Mouse (Mus musculus): ENCODE results near the gene Tenm2.

Gene Tenm2

DNA sequence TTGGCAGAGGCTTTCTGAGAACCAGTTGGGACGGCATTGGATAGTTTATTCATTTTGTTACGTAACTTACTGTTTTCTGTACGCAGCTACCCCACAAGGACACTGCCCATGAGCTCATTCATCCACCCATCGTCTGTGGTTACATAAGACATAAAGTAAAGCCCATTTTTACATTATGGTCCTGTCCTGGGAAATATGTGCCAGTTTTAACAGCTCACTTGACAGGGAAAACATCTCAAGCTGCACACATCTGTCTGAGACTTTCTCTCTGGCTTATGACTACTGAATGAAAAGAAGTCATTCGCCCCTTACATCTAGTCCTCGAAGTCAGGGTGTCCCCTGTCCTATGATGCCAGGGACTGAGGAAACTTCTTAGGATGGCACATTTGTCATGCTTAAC is 884.4 kb downstream of the Tenm2 start:
- DNase-seq (ENCODE audit: low spot score): no peak

DNA sequence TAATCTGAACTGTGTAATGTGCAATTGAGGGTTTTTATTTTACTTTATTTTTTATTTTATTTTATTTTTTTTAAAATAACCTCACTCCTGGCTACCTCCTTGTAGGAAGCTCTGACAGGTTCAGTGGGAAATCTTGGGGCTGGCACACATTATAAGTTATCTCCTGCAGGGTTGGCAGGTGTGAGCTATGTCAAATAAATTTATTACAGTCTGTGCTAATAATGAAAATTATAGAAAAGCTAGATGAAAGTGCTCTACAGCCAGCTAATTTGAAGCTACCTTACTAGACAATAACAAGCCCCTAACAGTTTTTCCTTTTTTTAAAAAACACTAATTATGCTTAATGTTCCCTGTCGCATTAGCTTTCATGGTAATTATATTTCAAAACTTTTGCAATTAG is 885.5 kb downstream of the Tenm2 start:
- DNase-seq (ENCODE audit: low spot score): no peak

DNA sequence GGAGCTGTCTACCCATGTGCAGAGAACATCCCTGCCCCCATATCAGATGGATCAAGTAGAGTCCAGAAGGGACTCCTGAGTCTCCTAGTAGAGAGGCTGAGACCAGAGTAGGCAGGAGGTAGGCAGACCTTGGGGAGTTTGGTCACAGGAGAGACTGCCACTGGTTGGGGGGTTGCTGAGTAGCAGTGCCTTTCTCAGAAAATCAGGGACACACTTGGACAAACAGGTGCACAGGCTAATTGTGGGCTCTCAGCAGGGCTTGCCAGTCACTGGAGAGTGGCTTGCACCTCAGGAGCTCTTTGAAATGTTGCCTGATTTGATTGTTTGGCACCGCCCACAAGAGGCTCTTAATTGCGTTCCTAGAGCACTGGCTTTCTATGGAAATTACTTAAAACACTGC is 885.9 kb downstream of the Tenm2 start:
- DNase-seq (ENCODE audit: low spot score): no peak

DNA sequence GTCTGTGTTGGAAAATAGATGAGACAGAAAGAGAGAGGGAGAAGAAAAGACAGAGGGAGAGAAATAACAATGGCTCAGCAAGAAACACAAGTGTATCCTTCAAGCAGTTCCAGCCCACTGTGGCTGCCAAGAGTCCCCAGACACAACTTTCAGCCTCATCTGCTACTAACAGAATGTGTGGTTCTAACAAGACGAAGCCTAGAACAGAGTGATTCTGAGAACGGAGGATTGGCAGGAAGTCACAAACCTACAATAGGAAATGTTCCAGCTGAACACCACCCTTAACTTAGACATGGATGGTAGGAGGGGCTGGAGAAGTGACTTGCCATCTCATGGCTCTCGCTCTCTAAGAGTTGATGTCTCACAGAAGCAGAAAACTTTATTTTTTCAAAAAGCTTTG is 894.0 kb downstream of the Tenm2 start:
- DNase-seq (ENCODE audit: low spot score): no peak

DNA sequence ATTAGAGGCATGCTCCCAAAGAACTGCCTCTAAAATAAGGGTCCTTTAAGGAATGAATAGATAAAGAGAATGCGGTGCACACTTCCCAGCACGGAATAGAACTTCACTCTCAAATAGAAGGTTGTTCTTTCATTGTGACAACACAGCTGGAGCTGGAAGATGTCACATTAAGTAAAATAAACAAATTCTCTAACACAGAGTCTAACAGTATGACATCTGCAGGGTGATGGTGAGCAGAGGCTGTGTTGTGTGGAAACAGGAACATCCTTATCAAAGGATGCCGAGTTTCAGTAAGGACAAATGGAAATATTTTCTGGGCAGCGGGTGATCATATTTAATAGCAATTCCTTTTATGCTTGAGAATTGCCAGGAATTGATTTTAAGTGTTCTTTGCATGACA is 897.3 kb downstream of the Tenm2 start:
- DNase-seq (ENCODE audit: low spot score): no peak

DNA sequence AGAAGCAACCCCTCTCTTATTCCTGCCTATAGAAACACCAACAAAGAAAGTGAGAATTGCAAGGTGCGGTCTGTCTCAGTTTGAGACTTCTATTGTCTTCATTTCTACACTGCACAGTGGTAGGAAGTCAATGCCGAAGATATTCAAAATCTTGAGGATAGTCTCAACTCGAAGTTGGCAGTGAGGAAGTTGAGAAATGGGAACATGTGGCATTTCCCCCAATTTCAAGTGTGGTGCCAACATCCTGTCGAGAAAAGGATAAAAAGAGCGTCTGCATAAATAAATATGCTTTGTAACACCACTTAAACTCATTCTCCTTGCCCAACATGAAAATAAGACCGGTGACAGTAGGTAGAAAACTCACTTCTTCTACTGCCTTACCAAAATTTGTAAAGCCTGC is 898.7 kb downstream of the Tenm2 start:
- no peak for DNase-seq (ENCODE audit: low spot score)

DNA sequence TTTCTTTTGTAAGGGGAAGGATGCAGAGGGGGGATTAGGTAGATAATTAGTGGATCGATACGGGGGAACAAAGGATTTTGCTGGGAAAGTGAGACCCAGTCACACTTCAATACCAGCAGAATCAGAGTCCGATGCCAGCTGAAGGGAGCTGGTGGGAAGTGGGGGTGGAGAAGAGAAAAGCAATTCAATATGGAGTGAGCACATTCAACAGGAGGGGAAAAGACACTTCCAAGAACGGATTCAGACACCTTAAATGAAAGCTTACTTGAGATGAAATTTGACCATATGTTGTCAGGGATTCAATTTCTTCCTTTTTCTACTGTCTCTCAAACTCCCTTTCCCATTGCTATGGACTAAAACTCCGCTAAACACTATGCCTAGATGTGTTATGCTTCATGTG is 900.6 kb downstream of the Tenm2 start:
- DNase-seq (ENCODE audit: low spot score): no peak

DNA sequence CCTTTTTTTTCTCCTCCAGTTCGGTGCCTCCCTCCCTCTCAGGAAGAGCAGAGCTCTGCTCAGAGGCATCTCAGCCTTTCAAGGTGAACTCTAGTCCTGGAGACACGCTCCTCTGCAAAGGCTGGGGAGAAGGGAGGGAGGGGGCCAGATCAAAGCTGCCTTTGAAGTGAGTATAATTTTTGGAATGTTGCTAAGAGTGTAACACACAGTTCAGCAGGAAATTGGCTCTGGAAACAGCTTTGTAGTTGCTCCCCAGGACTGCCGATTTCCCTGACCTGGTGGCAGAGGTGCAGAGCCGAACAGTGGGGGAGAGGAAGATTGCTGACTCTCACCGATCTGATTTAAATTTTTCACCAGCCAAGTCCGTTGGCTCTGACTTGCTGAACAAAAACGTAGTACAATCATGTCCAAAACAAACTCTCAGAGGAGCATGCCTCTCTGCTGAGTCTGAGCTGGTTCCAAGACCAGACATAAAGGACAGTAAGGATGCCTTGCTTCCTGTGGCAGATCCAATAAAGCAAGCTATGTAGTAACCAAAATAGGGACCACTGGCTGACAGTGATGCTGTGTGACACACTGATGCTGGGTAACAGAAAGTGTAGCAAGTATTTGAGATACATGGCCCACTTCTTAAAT is 901.5 kb downstream of the Tenm2 start:
- no peak for DNase-seq (ENCODE audit: low spot score)

DNA sequence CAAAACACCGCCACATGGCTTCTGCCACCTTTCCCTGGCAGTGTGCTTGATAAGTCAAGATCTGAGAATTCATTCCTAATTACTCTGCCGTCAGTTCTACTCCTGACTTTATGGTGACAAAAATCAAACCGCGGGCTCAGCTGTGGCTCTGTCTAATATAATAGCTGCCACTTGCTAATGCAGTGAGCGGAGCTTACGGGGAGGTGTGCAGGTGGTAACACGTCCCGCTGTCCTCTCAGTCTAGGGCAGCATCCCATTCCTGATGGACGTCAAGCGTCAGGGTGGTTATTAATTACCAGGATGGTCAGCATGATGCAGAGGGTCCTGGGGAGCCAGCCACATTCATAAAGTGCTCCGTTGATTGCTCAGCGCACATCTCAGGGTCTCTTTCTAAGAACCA is 903.5 kb downstream of the Tenm2 start:
- DNase-seq (ENCODE audit: low spot score): no peak

DNA sequence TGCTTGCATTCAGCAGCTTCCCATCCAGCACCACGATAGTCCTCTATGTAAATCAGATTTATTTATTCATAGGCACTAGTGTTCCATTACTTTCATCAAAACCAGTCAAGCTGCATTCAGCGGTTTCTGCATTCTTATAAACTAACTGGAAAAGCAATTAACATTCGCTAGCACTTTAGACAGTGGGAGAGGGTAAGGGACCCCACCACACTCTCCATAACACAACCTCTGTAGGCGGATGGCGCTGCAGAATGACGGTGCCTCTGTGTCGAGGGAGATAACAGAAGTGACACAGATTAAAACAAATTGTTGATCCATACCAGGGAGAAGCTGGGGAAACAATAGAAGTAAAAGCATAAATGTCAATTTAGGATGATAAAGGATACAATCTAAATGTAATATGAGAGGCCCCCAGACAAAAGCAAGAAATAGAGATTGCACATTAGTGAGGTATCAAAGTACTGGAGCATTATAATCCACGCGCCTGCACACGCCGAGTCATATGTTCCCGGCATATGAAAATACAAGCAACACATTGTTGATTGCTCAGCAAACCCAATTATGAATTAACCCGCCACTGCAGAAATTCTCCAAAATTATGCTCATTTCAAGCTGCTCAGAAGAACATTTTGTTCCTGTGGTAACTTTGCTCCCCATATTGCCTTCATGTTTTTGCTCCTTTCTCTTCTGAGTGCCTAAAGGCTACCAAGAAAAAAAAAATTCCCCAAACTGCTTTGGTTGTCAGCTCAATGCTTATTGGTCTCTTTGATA is 904.2 kb downstream of the Tenm2 start:
- no peak for DNase-seq (ENCODE audit: low spot score)

DNA sequence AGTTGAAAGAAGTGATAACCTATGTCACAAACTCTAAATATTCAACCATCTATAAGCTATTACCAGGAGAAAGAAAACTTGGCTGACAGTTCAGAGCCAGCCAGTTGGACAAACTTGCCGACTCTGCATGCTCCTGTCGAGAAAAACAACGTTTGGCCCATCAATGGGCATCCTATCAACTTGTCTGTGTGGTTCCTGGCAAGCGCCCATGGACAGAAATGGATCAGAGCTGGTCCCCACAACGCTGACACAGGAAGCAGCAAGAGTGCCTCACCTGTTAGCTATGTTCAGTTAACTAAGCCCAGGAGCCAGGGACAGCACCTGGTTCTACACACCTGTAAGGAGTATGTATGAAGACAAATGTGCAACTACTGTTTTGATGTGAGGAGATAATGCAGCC is 908.5 kb downstream of the Tenm2 start:
- DNase-seq (ENCODE audit: low spot score): no peak

DNA sequence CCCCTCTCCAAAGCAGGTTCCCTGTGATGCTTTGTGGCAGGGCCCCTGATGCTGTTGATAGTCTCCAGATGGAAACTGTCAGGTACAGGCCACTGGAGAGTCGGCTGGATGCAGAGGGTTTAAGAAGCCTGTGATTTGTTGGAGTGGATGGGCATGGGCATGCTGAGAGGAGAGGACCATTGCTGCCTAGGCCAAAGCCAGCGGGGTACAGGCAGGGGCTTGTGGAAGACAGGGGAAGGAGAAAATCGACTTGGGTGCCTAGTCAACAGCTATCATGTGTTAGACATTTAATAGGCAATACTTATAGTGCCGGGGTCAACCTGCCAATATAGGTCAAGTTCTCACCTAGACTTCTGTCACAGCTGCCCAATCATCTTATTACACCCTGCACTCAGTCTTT is 926.4 kb downstream of the Tenm2 start:
- DNase-seq (ENCODE audit: low spot score): no peak

DNA sequence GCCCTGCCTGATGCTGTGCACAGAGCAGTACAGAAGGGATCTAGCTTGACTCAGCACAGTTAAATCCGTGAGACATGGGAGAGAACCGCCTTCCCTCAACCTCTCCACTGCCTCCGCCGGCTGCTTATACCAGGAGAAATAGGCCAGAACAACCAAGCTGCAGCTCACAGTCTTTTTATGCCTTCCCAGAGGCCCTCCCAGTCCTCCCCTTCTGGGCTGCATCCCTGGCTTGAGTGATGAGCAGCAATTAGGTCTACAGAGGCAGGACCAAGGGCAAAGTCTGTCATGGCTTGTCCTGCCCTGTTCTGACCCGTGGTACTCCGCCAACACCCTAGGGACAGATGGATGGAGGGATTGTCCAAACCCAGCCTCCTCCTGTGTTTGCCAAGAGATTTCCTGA is 928.5 kb downstream of the Tenm2 start:
- DNase-seq (ENCODE audit: low spot score): no peak

DNA sequence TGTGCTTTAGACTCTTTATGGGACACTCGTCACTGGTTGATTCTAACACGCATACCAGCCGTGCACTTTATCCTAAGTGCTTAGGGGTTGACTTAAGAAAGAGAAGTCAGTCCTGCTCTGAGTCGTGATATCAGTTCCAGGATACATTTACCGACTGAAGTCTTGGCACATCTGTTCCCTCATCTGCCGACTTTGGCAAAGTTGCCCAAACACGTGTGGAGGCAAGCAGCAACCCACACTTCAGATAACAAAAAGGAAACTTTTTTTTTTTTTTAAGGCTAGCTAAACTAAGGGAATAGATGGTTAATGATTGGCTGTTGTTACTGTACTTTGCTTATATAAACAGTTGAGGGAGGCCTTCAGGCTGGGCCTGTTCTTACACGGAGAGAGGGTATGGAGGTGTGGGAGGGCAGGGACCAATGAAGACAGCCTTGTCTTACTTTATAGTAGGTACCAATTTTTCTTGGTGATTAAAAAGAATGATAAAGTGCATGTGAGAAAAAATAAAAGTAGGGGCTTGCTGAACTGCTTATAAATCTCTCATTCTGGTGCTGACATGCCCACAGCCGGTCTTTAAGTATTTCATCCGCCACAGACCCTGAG is 930.3 kb downstream of the Tenm2 start:
- no peak for DNase-seq (ENCODE audit: low spot score)

DNA sequence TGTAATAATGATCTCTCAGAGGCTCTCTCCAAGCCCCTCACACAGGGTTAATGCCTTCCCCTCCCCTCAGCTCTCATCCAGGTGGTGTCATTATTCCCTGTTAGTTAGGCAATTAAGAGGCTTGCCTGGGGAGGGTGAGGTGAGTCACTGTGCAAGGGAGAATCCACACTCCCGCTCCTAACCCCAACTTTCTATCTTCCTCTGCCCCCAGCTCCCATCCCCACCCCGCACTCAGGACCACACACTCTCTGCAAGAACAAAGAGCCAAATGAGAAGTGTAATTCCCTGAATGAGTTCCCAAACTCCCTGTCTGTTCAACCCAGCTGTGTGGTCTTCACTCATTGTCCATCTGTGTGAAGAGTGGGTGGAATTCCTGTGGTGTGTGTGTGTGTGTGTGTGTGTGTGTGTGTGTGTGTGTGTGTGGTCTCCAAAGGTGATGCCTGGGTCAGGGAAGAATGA is 932.8 kb downstream of the Tenm2 start:
- no peak for DNase-seq (ENCODE audit: low spot score)

DNA sequence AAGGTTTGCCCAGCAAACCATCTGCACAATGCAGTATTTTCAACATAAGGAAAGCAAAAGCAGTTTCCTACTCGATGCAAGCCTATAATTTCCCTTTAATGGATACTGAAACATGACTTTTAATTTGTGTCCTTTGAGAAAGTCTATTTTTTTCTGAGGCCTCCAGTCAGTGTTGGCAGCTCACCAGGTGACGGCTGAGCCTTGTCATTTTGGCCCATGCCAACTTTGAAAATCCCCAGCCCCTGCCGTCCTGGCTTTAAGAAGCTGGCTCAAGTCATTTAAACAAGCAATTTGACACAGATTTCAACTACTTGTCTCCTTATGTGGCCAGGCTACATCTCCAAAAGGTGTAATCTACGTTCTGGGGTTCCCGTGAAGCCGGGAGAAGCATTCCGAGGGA is 933.7 kb downstream of the Tenm2 start:
- DNase-seq (ENCODE audit: low spot score): no peak

DNA sequence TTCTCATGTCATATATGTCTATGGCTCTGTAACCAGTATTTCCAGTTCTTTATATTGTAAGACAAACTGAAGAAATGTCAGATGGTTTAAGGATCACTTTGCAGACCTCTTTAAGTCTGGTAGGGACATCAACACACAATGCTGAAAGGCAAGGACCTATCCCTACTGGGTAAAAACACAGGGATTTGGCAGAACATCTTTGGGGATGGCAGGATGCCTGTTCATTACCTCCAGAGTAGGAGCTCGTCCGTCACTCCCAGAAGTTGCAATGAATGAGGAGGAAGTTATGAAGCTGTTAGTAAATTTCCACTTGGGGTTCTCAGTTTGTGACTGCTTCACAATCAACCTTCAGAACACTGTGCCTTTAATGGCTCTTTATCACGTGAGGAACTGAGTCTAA is 939.2 kb downstream of the Tenm2 start:
- no peak for DNase-seq (ENCODE audit: low spot score)

DNA sequence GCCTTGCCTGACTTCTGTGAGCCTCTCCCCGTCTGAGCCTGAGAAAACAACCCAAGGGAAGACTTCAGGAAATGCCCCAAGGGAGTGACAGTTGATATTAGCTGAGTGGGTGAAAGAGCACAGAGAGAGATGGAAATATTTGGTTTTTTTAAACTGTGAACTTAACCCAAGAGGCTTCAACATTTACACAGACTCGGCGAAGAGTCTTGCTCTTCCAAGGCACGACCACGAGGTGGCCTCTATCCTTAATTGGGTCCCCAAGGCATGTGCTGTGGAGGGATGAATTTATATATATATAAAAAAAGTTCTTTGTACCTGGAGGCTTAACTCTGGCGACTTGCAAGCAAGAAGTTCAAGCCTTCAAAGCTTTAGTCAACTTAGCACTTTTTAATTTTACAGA is 943.6 kb downstream of the Tenm2 start:
- no peak for DNase-seq (ENCODE audit: low spot score)

DNA sequence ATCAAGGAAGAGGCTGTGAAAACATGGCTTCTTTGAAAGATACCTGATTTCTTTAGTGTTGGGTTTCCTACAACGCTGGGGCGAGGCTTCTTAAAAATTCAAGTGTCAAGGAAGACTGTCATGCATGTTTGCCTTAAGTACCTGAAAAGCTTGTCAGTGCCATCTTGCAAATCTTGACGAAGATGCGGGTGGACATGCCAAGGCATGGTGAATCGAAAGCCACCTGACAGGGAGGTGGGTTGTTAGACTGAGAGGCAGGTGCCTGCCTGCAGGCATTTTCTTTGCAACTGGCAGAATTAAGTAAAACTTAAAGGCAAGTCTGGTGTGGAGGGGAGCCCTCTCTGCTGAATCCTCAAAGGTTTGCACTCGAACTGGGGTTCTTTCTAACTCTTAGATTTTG is 949.5 kb downstream of the Tenm2 start:
- no peak for DNase-seq (ENCODE audit: low spot score)

DNA sequence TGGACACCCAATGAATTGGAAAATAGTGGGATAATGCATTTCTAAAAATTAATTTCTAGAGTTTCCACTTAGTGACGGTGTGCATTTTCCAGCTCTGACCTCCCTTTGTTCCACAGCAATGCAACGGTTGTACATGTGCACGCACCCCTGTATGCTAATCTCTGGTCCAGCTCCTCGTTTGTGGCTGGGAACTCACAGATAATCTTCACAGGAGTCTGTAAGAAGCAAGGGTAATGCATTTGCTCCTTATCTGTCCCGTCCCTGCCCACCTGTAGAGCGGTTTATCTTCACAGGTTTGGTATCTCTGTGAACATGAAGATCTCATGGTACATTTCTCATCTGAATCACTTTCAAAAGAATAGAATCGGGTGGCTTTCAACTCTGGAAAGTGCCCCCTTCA is 955.2 kb downstream of the Tenm2 start:
- DNase-seq (ENCODE audit: low spot score): no peak

DNA sequence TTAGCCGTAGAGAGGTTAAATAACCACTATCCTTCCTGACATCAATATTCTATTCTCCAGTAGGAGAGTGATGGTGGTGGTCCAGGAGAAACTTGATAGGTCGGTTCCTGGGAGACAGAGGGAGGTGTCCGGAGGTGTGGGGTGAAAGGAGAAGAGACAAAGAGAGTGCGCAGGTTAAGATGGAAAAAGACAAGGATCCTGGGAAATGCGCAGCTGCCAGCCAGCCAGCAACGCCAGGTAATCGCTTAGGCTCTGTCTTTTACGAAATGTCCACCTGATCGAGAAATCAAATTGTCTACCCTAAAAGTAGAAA is 957.9 kb downstream of the Tenm2 start:
- no peak for DNase-seq (ENCODE audit: low spot score)

DNA sequence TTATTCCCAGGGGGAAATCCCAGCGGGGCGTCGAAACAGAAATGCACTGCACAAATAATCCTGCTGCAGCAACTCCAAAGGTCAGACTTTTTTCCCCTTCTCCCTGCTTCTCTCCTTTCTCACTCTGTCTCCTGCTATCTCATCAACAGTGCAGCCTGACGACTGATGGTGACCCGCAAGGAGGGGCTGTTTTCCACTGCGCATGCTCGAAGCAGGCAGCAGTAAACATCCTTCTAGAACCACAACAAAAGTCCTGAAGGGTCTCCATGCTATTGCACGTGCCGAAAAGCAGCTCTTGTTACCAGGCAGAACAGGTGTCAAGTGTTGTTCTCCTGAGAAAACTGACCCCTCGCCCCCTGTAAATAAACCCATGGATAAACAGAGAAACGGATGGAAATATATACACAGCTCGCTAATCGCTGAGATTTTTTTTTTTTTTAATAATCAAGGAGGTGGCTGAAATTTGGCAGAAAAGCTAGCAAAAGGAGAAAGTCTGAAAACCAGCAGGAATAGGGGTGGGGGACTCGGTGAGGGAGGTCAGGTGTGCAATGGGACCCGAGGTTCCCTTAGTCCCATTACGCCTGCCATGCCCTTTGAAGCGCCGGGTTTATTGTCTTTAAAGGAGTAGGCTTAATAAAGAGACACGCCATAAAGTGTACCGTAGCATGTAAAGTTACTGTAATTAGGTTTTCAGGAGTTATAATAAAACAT is 958.4 kb downstream of the Tenm2 start:
- DNase-seq (ENCODE audit: low spot score): no peak

DNA sequence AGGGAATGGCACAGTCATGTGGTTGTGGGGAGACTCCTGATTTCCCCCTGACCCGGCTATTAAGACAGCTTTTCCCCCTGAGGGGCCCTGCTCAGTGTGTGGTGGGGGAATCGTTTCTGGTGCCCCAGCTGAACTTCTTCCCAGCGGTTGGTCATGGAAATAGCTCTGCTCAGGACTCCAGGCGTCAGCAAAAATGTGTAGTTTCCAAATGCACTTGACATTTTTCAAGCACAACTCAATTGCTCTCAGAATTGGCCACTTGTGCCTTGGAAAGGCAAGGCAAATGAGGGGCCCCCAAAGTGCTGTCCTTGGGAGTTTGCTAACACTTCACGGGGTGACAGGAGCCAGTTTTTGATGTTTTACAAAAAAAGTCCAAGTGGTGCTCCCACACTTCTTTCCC is 959.7 kb downstream of the Tenm2 start:
- DNase-seq (ENCODE audit: low spot score): no peak

All from urinary bladder, postnatal 14 days (tissue).